Mouse (Mus musculus): Measurements from ENCODE around the gene Dnmbp.
"Not testable (repeated sequence)": the region's sequence is repeated elsewhere in the genome, so short reads cannot be mapped to it uniquely, and the experiment has no call there.

Gene Dnmbp

GRCm38 (mm10) chr19:43939769-43940689 is at the start of gene Dnmbp:
Gene Dnmbp, minus strand, starts transcription at chr19:43940191.
- DNase-seq (ENCODE audit: low spot score in 2 of 2): peak; percentile 76 to 84

- DNase-seq (ENCODE audit: low spot score in 2 of 2): no peak
Measured at GRCm38 (mm10) chr19:43986069-43986794, 46.2 kb upstream of the Dnmbp start, which contains the start of gene Cpn1. Gene Cpn1, minus strand, starts transcription at chr19:43986556.

GRCm38 (mm10) chr19:43981992-43982391 is 42.0 kb upstream of the Dnmbp start:
- DNase-seq (ENCODE audit: low spot score in 2 of 2): no peak

- DNase-seq (ENCODE audit: low spot score in 2 of 2): no peak
Measured at GRCm38 (mm10) chr19:43980711-43981110, 40.7 kb upstream of the Dnmbp start.

GRCm38 (mm10) chr19:43977799-43978198 is 37.8 kb upstream of the Dnmbp start:
- no peak for DNase-seq (ENCODE audit: low spot score in 2 of 2)

GRCm38 (mm10) chr19:43976661-43977060 is 36.7 kb upstream of the Dnmbp start:
- DNase-seq (ENCODE audit: low spot score in 2 of 2): no peak

- no peak for DNase-seq (ENCODE audit: low spot score in 2 of 2)
Measured at GRCm38 (mm10) chr19:43974221-43974620, 34.2 kb upstream of the Dnmbp start.

- DNase-seq (ENCODE audit: low spot score in 2 of 2): no peak
Measured at GRCm38 (mm10) chr19:43973711-43974110, 33.7 kb upstream of the Dnmbp start.

GRCm38 (mm10) chr19:43972129-43972528 is 32.1 kb upstream of the Dnmbp start:
- DNase-seq (ENCODE audit: low spot score in 2 of 2): no peak

GRCm38 (mm10) chr19:43968436-43969026 is 28.5 kb upstream of the Dnmbp start:
- no peak for DNase-seq (ENCODE audit: low spot score in 2 of 2)

- DNase-seq (ENCODE audit: low spot score in 2 of 2): no peak
Measured at GRCm38 (mm10) chr19:43966481-43966880, 26.5 kb upstream of the Dnmbp start.

- DNase-seq (ENCODE audit: low spot score in 2 of 2): no peak
Measured at GRCm38 (mm10) chr19:43965496-43966085, 25.6 kb upstream of the Dnmbp start.

GRCm38 (mm10) chr19:43962795-43963194 is 22.8 kb upstream of the Dnmbp start:
- no peak for DNase-seq (ENCODE audit: low spot score in 2 of 2)

- DNase-seq (ENCODE audit: low spot score in 2 of 2): no peak
Measured at GRCm38 (mm10) chr19:43961185-43961584, 21.2 kb upstream of the Dnmbp start.

GRCm38 (mm10) chr19:43960014-43960413 is 20.0 kb upstream of the Dnmbp start:
- DNase-seq (ENCODE audit: low spot score in 2 of 2): no peak

- DNase-seq (ENCODE audit: low spot score in 2 of 2): peak; percentile 50 to 66
Measured at GRCm38 (mm10) chr19:43959162-43959561, 19.2 kb upstream of the Dnmbp start.

GRCm38 (mm10) chr19:43957881-43958280 is 17.9 kb upstream of the Dnmbp start:
- no peak for DNase-seq (ENCODE audit: low spot score in 2 of 2)

- no peak for DNase-seq (ENCODE audit: low spot score in 2 of 2)
Measured at GRCm38 (mm10) chr19:43957402-43957801, 17.4 kb upstream of the Dnmbp start.

- DNase-seq (ENCODE audit: low spot score in 2 of 2): no peak
Measured at GRCm38 (mm10) chr19:43955266-43955665, 15.3 kb upstream of the Dnmbp start.

- no peak for DNase-seq (ENCODE audit: low spot score in 2 of 2)
Measured at GRCm38 (mm10) chr19:43954864-43955263, 14.9 kb upstream of the Dnmbp start.

GRCm38 (mm10) chr19:43952936-43953335 is 12.9 kb upstream of the Dnmbp start:
- not testable (repeated sequence) for DNase-seq (ENCODE audit: low spot score in 2 of 2)
